Mouse (Mus musculus) CH12.LX (cell line): ENCODE measurements around the gene Enpp6. TPM values are rescaled to one million over a fixed set of nuclear protein-coding genes. Genes with fewer than 3 reads are reported as not detected.

Source experiments
- DNase-seq: peaks from one replicate; pipeline ENCODE4 v3.0.0-alpha.2; 2013; ENCODE audit errors: extremely low read depth
- H3K27ac ChIP-seq: 2 replicates; pipeline ENCODE4 v1.5.1; 2012; ENCODE audit warnings: low read depth, mild to moderate bottlenecking, control low read depth, moderate library complexity; ENCODE audit not compliant: insufficient read depth
- H3K27me3 ChIP-seq: replicated peaks from 2 replicates; pipeline ENCODE3; 2012; ENCODE audit warnings: inconsistent platforms
- H3K36me3 ChIP-seq, 2 experiments: replicated peaks in 1 of 2; 2 replicates each; pipeline versions ENCODE3 to v1.6.1; 2012; ENCODE audit warnings: inconsistent platforms in 1 of 2, low read length in 1 of 2, mild to moderate bottlenecking in 1 of 2, mixed read lengths in 1 of 2, moderate library complexity in 1 of 2; ENCODE audit not compliant: control insufficient read depth in 1 of 2, insufficient read depth in 1 of 2
- H3K4me1 ChIP-seq, 2 experiments: 2 replicates each; pipeline ENCODE4 v1.6.1; 2012; ENCODE audit warnings: inconsistent platforms in 1 of 2, moderate library complexity in 1 of 2; ENCODE audit not compliant: insufficient read depth in 2 of 2, control insufficient read depth in 1 of 2
- H3K4me2 ChIP-seq: 2 replicates; pipeline ENCODE4 v1.6.1; 2012; ENCODE audit warnings: low read depth, mild to moderate bottlenecking, control low read depth; ENCODE audit not compliant: poor library complexity, insufficient read depth, severe bottlenecking
- H3K4me3 ChIP-seq, 3 experiments: fragments of 150-350 bp in 1 of 3; sonication (generic) in 1 of 3; replicated peaks in 1 of 3; 2 replicates each; pipeline versions ENCODE3 to v1.5.1; 2011 to 2012; ENCODE audit warnings: low read depth in 2 of 3, low read length in 2 of 3, mild to moderate bottlenecking in 2 of 3, moderate library complexity in 2 of 3, control low read depth in 1 of 3, improper control_type of control experiment in 1 of 3, inconsistent platforms in 1 of 3, mixed read lengths in 1 of 3; ENCODE audit not compliant: poor library complexity in 1 of 3
- H3K79me2 ChIP-seq: replicated peaks from 2 replicates; pipeline ENCODE4 v1.6.1; 2012; ENCODE audit warnings: mild to moderate bottlenecking, moderate library complexity; ENCODE audit not compliant: control insufficient read depth, poor library complexity, insufficient read depth, severe bottlenecking; ENCODE audit errors: extremely low read depth
- H3K9ac ChIP-seq: 2 replicates; pipeline ENCODE4 v1.6.1; 2012; ENCODE audit warnings: low read depth, mild to moderate bottlenecking, control low read depth, moderate library complexity; ENCODE audit not compliant: insufficient read depth
- H3K9me3 ChIP-seq: replicated peaks from 2 replicates; pipeline ENCODE3; 2012; ENCODE audit warnings: low read length, inconsistent platforms, mixed read lengths
- BHLHE40 ChIP-seq: IDR thresholded peaks from 2 replicates; pipeline ENCODE4 v1.6.1; 2011; ENCODE audit warnings: mild to moderate bottlenecking, low read depth, low read length, improper control_type of control experiment
- CHD2 ChIP-seq: IDR thresholded peaks from 2 replicates; pipeline ENCODE4 v1.6.1; 2011; ENCODE audit warnings: low read length, improper control_type of control experiment
- CTCF ChIP-seq, 2 experiments: IDR thresholded peaks in 1 of 2; conservative IDR thresholded peaks in 1 of 2; 2 replicates each; pipeline ENCODE4 v1.5.1; 2011 to 2012; ENCODE audit warnings: low read depth in 2 of 2, low read length in 2 of 2, improper control_type of control experiment in 1 of 2, inconsistent platforms in 1 of 2, mild to moderate bottlenecking in 1 of 2, moderate library complexity in 1 of 2
- E2F4 ChIP-seq: IDR thresholded peaks from 2 replicates; pipeline ENCODE4 v1.6.1; 2011; ENCODE audit warnings: low read depth, low read length, improper control_type of control experiment; ENCODE audit not compliant: insufficient replicate concordance
- EP300 ChIP-seq: IDR thresholded peaks from 2 replicates; pipeline ENCODE4 v1.6.1; 2011; ENCODE audit warnings: low read length, improper control_type of control experiment
- ETS1 ChIP-seq: conservative IDR thresholded peaks from 2 replicates; pipeline ENCODE4 v1.6.1; 2012; ENCODE audit warnings: low read depth, mild to moderate bottlenecking, inconsistent platforms, low read length, improper control_type of control experiment, moderate library complexity
- IRF4 ChIP-seq: IDR thresholded peaks from 2 replicates; pipeline ENCODE4 v1.6.1; 2014; ENCODE audit warnings: low read depth, mild to moderate bottlenecking, inconsistent platforms, low read length, improper control_type of control experiment
- JUN ChIP-seq: IDR thresholded peaks from 2 replicates; pipeline ENCODE4 v1.6.1; 2011; ENCODE audit warnings: low read depth, mild to moderate bottlenecking, low read length, improper control_type of control experiment, moderate library complexity; ENCODE audit not compliant: insufficient read depth
- JUND ChIP-seq: conservative IDR thresholded peaks from 2 replicates; pipeline ENCODE4 v1.6.1; 2011; ENCODE audit warnings: low read depth, low read length, improper control_type of control experiment
- MAZ ChIP-seq: IDR thresholded peaks from 2 replicates; pipeline ENCODE4 v1.6.1; 2012; ENCODE audit warnings: low read depth, mild to moderate bottlenecking, inconsistent platforms, low read length, improper control_type of control experiment, moderate library complexity
- POLR2AphosphoS2 ChIP-seq: IDR thresholded peaks from 2 replicates; pipeline ENCODE4 v1.6.1; 2011; ENCODE audit warnings: low read depth, low read length, improper control_type of control experiment
- RAD21 ChIP-seq: IDR thresholded peaks from 2 replicates; pipeline ENCODE4 v1.6.1; 2011; ENCODE audit warnings: low read depth, mild to moderate bottlenecking, low read length, improper control_type of control experiment, moderate library complexity
- SMC3 ChIP-seq: IDR thresholded peaks from 2 replicates; pipeline ENCODE4 v1.6.1; 2011; ENCODE audit warnings: low read depth, low read length, improper control_type of control experiment
- TBP ChIP-seq: conservative IDR thresholded peaks from 2 replicates; pipeline ENCODE4 v1.6.1; 2011; ENCODE audit warnings: low read depth, low read length, improper control_type of control experiment
- TCF12 ChIP-seq: IDR thresholded peaks from 2 replicates; pipeline ENCODE4 v1.6.1; 2014; ENCODE audit warnings: low read depth, mild to moderate bottlenecking, inconsistent platforms, low read length, improper control_type of control experiment
- USF1 ChIP-seq: IDR thresholded peaks from 2 replicates; pipeline ENCODE4 v1.6.1; 2014; ENCODE audit warnings: low read depth, mild to moderate bottlenecking, inconsistent platforms, low read length, improper control_type of control experiment
- ZC3H11A ChIP-seq: IDR thresholded peaks from 2 replicates; pipeline ENCODE4 v1.6.1; 2012; ENCODE audit warnings: low read depth, mild to moderate bottlenecking, inconsistent platforms, low read length, improper control_type of control experiment
- ZMIZ1 ChIP-seq: IDR thresholded peaks from 2 replicates; pipeline ENCODE4 v1.6.1; 2012; ENCODE audit warnings: low read depth, mild to moderate bottlenecking, inconsistent platforms, low read length, improper control_type of control experiment
- ZNF384 ChIP-seq: IDR thresholded peaks from 2 replicates; pipeline ENCODE4 v1.6.1; 2012; ENCODE audit warnings: low read depth, low read length, improper control_type of control experiment, inconsistent platforms
- dilution Hi-C: fragments of 300-500 bp; cut with MboI; formaldehyde crosslinking; loops from 2 replicates; pipeline ENCODE4 v1.14.3; 2020; ENCODE audit warnings: low sequenced_read_pairs; ENCODE audit not compliant: extremely low pct_unique_long_range_greater_than_20kb, extremely low pct_ligation_motif_present
- in situ Hi-C: fragments of 300-500 bp; cut with MboI; formaldehyde crosslinking; loops from 3 replicates; pipeline ENCODE4 v1.14.3; 2019; ENCODE audit warnings: low sequenced_read_pairs, low pct_ligation_motif_present, low pct_unique_long_range_greater_than_20kb, mixed read lengths
- polyA plus RNA-seq: library from polyadenylated mRNA; unstranded; fragments of >175 nt; gene quantifications from 2 replicates; pipeline ENCODE4 v1.2.1, GENCODE M21; 2012; ENCODE audit warnings: low read depth; ENCODE audit not compliant: insufficient read length
- total RNA-seq, 2 experiments: library from RNA; depleted of rRNA; stranded (reverse); fragments of 300-350 nt in 1 of 2; fragments of >200 nt in 1 of 2; gene quantifications; 2 replicates each; pipeline ENCODE4 v1.2.3; 2012 to 2014

The Enpp6 gene
- total and polyA plus RNA-seq, 3 experiments = not detected

- dilution Hi-C loops (no loop called here), in situ Hi-C loops (loop anchor here (25.0 kb wide), 1 partner anchor 736 kb away; the partner anchor contains the start of gene Slc25a4)
- H3K4me2 ChIP-seq = no peak overlapping the region
- H3K27ac ChIP-seq = no peak overlapping the region
- no peak overlapping the region for H3K9ac ChIP-seq
- H3K27me3 ChIP-seq = no peaks in the 10 kb centered on the region
- no peak overlapping the region for H3K4me3 ChIP-seq
- DNase-seq = no peak
- peaks cover 6% of the 10 kb centered on the region for H3K9me3 ChIP-seq
- no peak for TF ChIP-seq BHLHE40
- no peak for TF ChIP-seq CHD2
- no peak for TF ChIP-seq ZMIZ1
- H3K4me1 ChIP-seq = peaks cover 6 to 34% of the 10 kb centered on the region in 2 experiments
- no peaks in the 10 kb centered on the region for H3K36me3 ChIP-seq
- no peaks in the 10 kb centered on the region for H3K79me2 ChIP-seq
Observed at GRCm38 (mm10) chr8:46948091-46948757, 38.5 kb upstream of the Enpp6 start.

- in situ Hi-C loops = no loop called here
- DNase-seq = peak; percentile 82
- Histone ChIP-seq H3K4me2 (no peak overlapping the region), H3K9ac (no peak overlapping the region), H3K27me3 (no peaks in the 10 kb centered on the region), H3K36me3 (no peaks in the 10 kb centered on the region), H3K27ac (no peak overlapping the region), H3K79me2 (no peaks in the 10 kb centered on the region), H3K9me3 (no peaks in the 10 kb centered on the region), H3K4me3 (no peak overlapping the region), H3K4me1 (peaks cover 0 to 11% of the 10 kb centered on the region in 2 experiments; a peak in 2 of 4 replicates)
- dilution Hi-C loops = no loop called here
- TF ChIP-seq ETS1 = no peak
- no peak for TF ChIP-seq POLR2AphosphoS2
- 0 out of 2 replicates have a peak, but pooled peaks have one; percentile 28 for TF ChIP-seq TCF12
- TF ChIP-seq MAZ = peak; percentile 31; the same call in 1 of the 2 replicates
- TF ChIP-seq E2F4 = no peak
- no peak for TF ChIP-seq JUN
- peak; percentile 60 to 94 for TF ChIP-seq CTCF (conservative IDR thresholded peaks at IDR 0.05 in 1 of 2, IDR thresholded peaks at IDR 0.05 in 1 of 2; ENCODE audit: low read depth in 2 of 2, low read length in 2 of 2)
- TF ChIP-seq USF1 = no peak
- no peak for TF ChIP-seq ZNF384
- TF ChIP-seq JUND = no peak
- TF ChIP-seq RAD21 = peak; percentile 97
- peak; percentile 98 for TF ChIP-seq SMC3
- TF ChIP-seq TBP = no peak
- TF ChIP-seq EP300 = no peak
- TF ChIP-seq ZC3H11A = peak; percentile 99
- peak; percentile 1; the same call in 1 of the 2 replicates for TF ChIP-seq IRF4
Observed at GRCm38 (mm10) chr8:46953472-46953871, 33.2 kb upstream of the Enpp6 start.
